12 mouse cellular contexts compared by ENCODE assay signal in genomic region chr11:84520269-84521070, GRCm38 (mm10). TPM values are rescaled to one million over a fixed set of nuclear protein-coding genes. Genes with fewer than 3 reads are reported as not detected.
DNase-seq lines count a peak whose midpoint lies in the region; ATAC-seq lines count a peak whose summit lies in the region.
"Had no signal": no experiment of that assay in that cellular context is flagged by ENCODE, and none has a peak within 500 bp of the region (broad histone marks: within the 10 kb centered on the region; RNA-seq: fewer than 3 reads in every experiment).

No protein-coding gene starts in this region.

- intact Hi-C loops in heart, postnatal 10 days (cut with DNase I), result no loop called here

- WGBS in heart, embryonic 15.5 days, result 11% methylated on average over 31 of the region's 31 CpGs
- 2% methylated on average over 31 of the region's 31 CpGs for WGBS in embryonic facial prominence, embryonic 10.5 days
- WGBS in hindbrain, embryonic 14.5 days, result 3% methylated on average over 30 of the region's 31 CpGs
- 2% methylated on average over 31 of the region's 31 CpGs for WGBS in midbrain, embryonic 16.5 days

- no peak overlapping the region for H3K4me2 ChIP-seq in heart, embryonic 15.5 days
- peak overlapping the region; percentile 61 for H3K4me2 ChIP-seq in hindbrain, embryonic 14.5 days (replicated peaks)
- peak overlapping the region; percentile 58 for H3K4me2 ChIP-seq in midbrain, embryonic 16.5 days (ENCODE audit: low read length)

- no peaks in the 10 kb centered on the region for H3K36me3 ChIP-seq in heart, embryonic 15.5 days
- no peaks in the 10 kb centered on the region for H3K36me3 ChIP-seq in embryonic facial prominence, embryonic 10.5 days (replicated peaks)
- H3K36me3 ChIP-seq in hindbrain, embryonic 14.5 days (replicated peaks; ENCODE audit: control insufficient read depth, insufficient read depth), result peaks cover 22% of the 10 kb centered on the region
- no peaks in the 10 kb centered on the region for H3K36me3 ChIP-seq in midbrain, embryonic 16.5 days (ENCODE audit: control insufficient read depth, insufficient read depth, low read length)
- H3K36me3 ChIP-seq: G1E had no signal

- no peaks in the 10 kb centered on the region for H3K9me3 ChIP-seq in heart, embryonic 15.5 days (replicated peaks)
- H3K9me3 ChIP-seq in embryonic facial prominence, embryonic 10.5 days, result no peaks in the 10 kb centered on the region
- H3K9me3 ChIP-seq in hindbrain, embryonic 14.5 days (ENCODE audit: control insufficient read depth, low read length), result no peaks in the 10 kb centered on the region
- H3K9me3 ChIP-seq in midbrain, embryonic 16.5 days (replicated peaks; ENCODE audit: control insufficient read depth, low read length, poor library complexity, severe bottlenecking), result no peaks in the 10 kb centered on the region

- H3K4me1 ChIP-seq in heart, embryonic 15.5 days (replicated peaks), result peaks cover 26% of the 10 kb centered on the region
- H3K4me1 ChIP-seq in embryonic facial prominence, embryonic 10.5 days, result peaks cover 27% of the 10 kb centered on the region
- H3K4me1 ChIP-seq in hindbrain, embryonic 14.5 days (replicated peaks; ENCODE audit: control insufficient read depth, insufficient read depth, low read length), result peaks cover 4% of the 10 kb centered on the region; the same call in 1 of the 2 replicates
- peaks cover 13% of the 10 kb centered on the region for H3K4me1 ChIP-seq in midbrain, embryonic 16.5 days (ENCODE audit: control insufficient read depth, insufficient read depth, low read length)

- no peak overlapping the region for H3K9ac ChIP-seq in heart, embryonic 15.5 days
- H3K9ac ChIP-seq in hindbrain, embryonic 14.5 days, result peak overlapping the region; percentile 90
- peak overlapping the region; percentile 78 for H3K9ac ChIP-seq in midbrain, embryonic 16.5 days (ENCODE audit: low read depth, low read length)

- H3K4me3 ChIP-seq in heart, embryonic 15.5 days, result 0 out of 2 replicates have a peak overlapping the region, but pooled peaks have one; percentile 1
- 0 out of 2 replicates have a peak overlapping the region, but pooled peaks have one; percentile 31 for H3K4me3 ChIP-seq in embryonic facial prominence, embryonic 10.5 days
- H3K4me3 ChIP-seq in hindbrain, embryonic 14.5 days (replicated peaks; ENCODE audit: low read length), result peak overlapping the region; percentile 61
- H3K4me3 ChIP-seq in midbrain, embryonic 16.5 days (ENCODE audit: low read depth, low read length), result peak overlapping the region; percentile 55

- H3K27me3 ChIP-seq in heart, embryonic 15.5 days, result peaks cover 97% of the 10 kb centered on the region
- H3K27me3 ChIP-seq in embryonic facial prominence, embryonic 10.5 days (replicated peaks; ENCODE audit: low read depth, poor library complexity, severe bottlenecking), result peaks cover 100% of the 10 kb centered on the region
- peaks cover 68% of the 10 kb centered on the region for H3K27me3 ChIP-seq in hindbrain, embryonic 14.5 days (ENCODE audit: control insufficient read depth, insufficient read depth, low read length)
- H3K27me3 ChIP-seq in midbrain, embryonic 16.5 days (ENCODE audit: control insufficient read depth, insufficient read depth, low read depth, low read length), result peaks cover 33% of the 10 kb centered on the region

- no peak overlapping the region for H3K27ac ChIP-seq in heart, embryonic 15.5 days
- no peak overlapping the region for H3K27ac ChIP-seq in embryonic facial prominence, embryonic 10.5 days (replicated peaks)
- peak overlapping the region; percentile 87 for H3K27ac ChIP-seq in hindbrain, embryonic 14.5 days
- H3K27ac ChIP-seq in midbrain, embryonic 16.5 days (ENCODE audit: low read length), result peak overlapping the region; percentile 75

- no peak for ATAC-seq in heart, embryonic 15.5 days (replicated peaks; ENCODE audit: insufficient number of reproducible peaks, insufficient read depth, low FRiP score, low read depth)
- ATAC-seq in hindbrain, embryonic 14.5 days (ENCODE audit: low FRiP score), result no peak
- ATAC-seq in midbrain, embryonic 16.5 days, result no peak

- no peak for DNase-seq in heart, postnatal 10 days
- peak; percentile 37 for DNase-seq in embryonic facial prominence, embryonic 10.5 days (ENCODE audit: low spot score)
- DNase-seq in hindbrain, embryonic 14.5 days (ENCODE audit: low spot score), result peak; percentile 32
- DNase-seq in urinary bladder, postnatal 36 days (ENCODE audit: low spot score in 2 of 2), result no peak
- DNase-seq in urinary bladder, postnatal 14 days (ENCODE audit: low spot score), result no peak
- no peak for DNase-seq in layer of hippocampus, adult 18-20 months (ENCODE audit: low spot score in 2 of 2)
- DNase-seq: adrenal gland, adult 8-10 months; lung, adult 18-20 months had no signal

RNA-seq across cellular contexts. Expression of gene Lhx1, which starts 4.9 kb away (rescaled TPM):
- polyA plus RNA-seq in heart, embryonic 15.5 days (2015; fragmentation: Nextera tagmentation; extraction: Ambion mirVana), result 0.08 TPM in 1 of 2 replicates, not detected in the other
- total RNA-seq in heart, postnatal 10 days (2021), result not detected
- 1.4 and 2.4 TPM in 2 replicates for polyA plus RNA-seq in embryonic facial prominence, embryonic 10.5 days (2016; fragmentation: Nextera tagmentation; extraction: Ambion mirVana)
- 43.2 and 46.4 TPM in 2 replicates for polyA plus RNA-seq in hindbrain, embryonic 14.5 days (2014; fragmentation: Nextera tagmentation; extraction: Ambion mirVana)
- 25.3 and 30.0 TPM in 2 replicates for polyA plus RNA-seq in midbrain, embryonic 16.5 days (2015; fragmentation: Nextera tagmentation; extraction: Ambion mirVana)
- under 1 TPM; 0.27 to 0.28 TPM for total RNA-seq in layer of hippocampus, adult 18-20 months (2021)
- polyA plus RNA-seq: G1E; heart, postnatal 0 days had no signal

RNA-seq across cellular contexts. Expression of gene Aatf, which starts 7.1 kb away (rescaled TPM):
- polyA plus RNA-seq in heart, embryonic 15.5 days (2015; fragmentation: Nextera tagmentation; extraction: Ambion mirVana), result 26.2 and 28.3 TPM in 2 replicates
- total RNA-seq in heart, postnatal 10 days (2021), result 10 to 100 TPM; 14.9 to 15.0 TPM
- polyA plus RNA-seq in embryonic facial prominence, embryonic 10.5 days (2016; fragmentation: Nextera tagmentation; extraction: Ambion mirVana), result 57.9 and 58.3 TPM in 2 replicates
- polyA plus RNA-seq in hindbrain, embryonic 14.5 days (2014; fragmentation: Nextera tagmentation; extraction: Ambion mirVana), result 44.5 and 45.3 TPM in 2 replicates
- polyA plus RNA-seq in midbrain, embryonic 16.5 days (2015; fragmentation: Nextera tagmentation; extraction: Ambion mirVana), result 49.8 and 53.8 TPM in 2 replicates
- 10 to 100 TPM; 21.5 to 21.6 TPM for total RNA-seq in layer of hippocampus, adult 18-20 months (2021)

Comparison
In these comparisons a context has a peak if more than half of its experiments do, and no peak if none do; other contexts are left out.
1. H3K27ac ChIP-seq: peak in hindbrain, embryonic 14.5 days (single experiment) and midbrain, embryonic 16.5 days (single experiment); none in heart, embryonic 15.5 days (single experiment) and embryonic facial prominence, embryonic 10.5 days (single experiment).
2. H3K4me3 ChIP-seq: peak in every context shown above with its lines; median percentile 61 in hindbrain, embryonic 14.5 days; 55 in midbrain, embryonic 16.5 days; 31 in embryonic facial prominence, embryonic 10.5 days; 1 in heart, embryonic 15.5 days.
3. DNase-seq: peak in embryonic facial prominence, embryonic 10.5 days (single experiment) and hindbrain, embryonic 14.5 days (single experiment); none in heart, postnatal 10 days (0 of 2), urinary bladder, postnatal 36 days (0 of 2), urinary bladder, postnatal 14 days (single experiment) and layer of hippocampus, adult 18-20 months (0 of 2).